Mouse (Mus musculus) layer of hippocampus, postnatal 10 days (tissue): ENCODE data around the gene Olfr788. TPM values are rescaled to one million over a fixed set of nuclear protein-coding genes. Genes with fewer than 3 reads are reported as not detected.

ENCODE experiments used
- DNase-seq, 2 experiments: peaks; one replicate each; pipeline ENCODE4 v3.0.0; 2021; ENCODE audit warnings: low spot score in 2 of 2
- long read RNA-seq: library from polyadenylated mRNA; stranded (forward); transcript quantifications from one replicate; pipeline ENCODE4 v2.0.0, GENCODE M21; 2023
- total RNA-seq, 2 experiments: library from RNA; stranded (reverse); gene quantifications; 2 replicates each; pipeline ENCODE4 v1.2.3; 2021

Olfr788 gene
- total RNA-seq: not detected
- long read RNA-seq: 0 reads

GRCm38 (mm10) chr10:129470698-129471097 is at the start of gene Olfr788:
Gene Olfr788 (plus strand): TSS chr10:129470998.
- DNase-seq: no peak

DNA sequence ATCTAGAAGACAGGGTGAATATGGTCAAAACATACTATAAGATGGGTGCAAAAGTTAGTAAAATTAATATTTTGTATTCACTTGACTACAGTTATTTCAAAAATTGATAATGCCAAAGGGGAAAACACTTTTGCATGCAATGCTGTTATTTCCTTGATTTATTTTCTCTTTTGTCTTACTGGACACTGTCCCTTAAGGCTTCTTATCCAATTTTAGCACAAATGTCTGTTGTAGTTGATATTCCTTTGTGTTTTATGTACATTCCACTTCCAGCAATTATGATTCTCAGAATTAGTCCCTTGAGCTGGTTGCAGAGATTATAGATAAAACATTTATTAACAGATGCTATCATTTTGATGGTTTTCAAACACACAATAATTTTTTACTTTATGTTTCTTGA is 43.8 kb upstream of the Olfr788 start, which contains the start of gene Olfr786:
Gene Olfr786, plus strand, starts transcription at position 301 of the 400 bp plus-strand sequence.
- no peak for DNase-seq

DNA sequence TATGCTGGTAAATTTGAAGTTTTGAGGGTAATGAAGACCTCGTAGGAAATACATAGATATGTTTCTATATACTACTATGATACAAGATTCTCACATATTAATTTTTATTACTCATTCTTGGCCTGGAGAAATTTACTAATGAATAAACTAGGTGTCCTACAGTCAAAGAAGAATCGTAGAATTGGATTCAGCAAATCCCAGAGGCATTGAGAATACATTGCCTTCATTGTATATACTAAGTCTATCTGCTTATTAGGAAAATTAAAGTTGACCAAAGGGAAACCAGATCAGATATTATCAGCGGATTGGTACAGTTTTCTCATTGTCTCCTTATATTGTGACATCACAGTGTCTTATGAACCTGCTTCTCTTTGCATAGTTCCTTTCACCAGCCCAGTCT is 9.2 kb upstream of the Olfr788 start, which contains the start of gene Olfr787:
Gene Olfr787, plus strand, starts transcription at position 301 of the 400 bp plus-strand sequence.
- DNase-seq: no peak

DNA sequence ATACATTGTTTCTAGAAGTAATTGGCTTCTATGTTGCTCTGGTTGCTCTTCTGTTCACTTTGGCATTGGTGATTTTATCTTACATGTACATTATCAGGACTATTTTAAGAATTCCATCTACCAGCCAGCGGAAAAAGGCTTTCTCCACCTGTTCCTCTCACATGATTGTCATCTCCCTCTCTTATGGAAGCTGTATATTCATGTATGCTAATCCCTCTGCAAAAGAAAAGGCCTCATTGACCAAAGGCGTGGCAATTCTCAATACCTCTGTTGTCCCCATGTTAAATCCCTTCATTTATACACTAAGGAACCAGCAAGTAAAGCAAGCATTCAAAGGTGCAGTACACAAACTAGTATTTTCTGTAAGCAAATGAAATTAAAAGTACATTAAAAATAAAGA is 2.5 kb downstream of the Olfr788 start:
- no peak for DNase-seq

DNA sequence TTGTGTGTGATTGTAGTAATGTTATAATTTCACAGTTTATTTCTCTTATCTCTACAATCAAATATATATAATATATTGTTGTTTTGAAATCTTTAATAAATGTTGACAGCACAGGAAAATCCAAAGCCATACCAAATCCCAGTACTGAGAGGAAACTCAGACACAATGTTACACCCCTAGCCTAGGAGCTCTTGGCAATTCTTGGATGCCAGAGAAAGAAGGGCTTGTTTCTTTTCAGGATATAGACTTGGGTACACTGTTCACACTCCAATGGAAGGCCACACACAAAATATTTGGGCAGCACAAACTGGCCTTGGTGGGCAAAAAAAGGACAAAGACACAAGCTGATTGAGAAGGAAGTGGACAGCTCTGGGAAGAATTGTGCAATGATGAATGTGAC is 2.9 kb downstream of the Olfr788 start:
- no peak for DNase-seq

DNA sequence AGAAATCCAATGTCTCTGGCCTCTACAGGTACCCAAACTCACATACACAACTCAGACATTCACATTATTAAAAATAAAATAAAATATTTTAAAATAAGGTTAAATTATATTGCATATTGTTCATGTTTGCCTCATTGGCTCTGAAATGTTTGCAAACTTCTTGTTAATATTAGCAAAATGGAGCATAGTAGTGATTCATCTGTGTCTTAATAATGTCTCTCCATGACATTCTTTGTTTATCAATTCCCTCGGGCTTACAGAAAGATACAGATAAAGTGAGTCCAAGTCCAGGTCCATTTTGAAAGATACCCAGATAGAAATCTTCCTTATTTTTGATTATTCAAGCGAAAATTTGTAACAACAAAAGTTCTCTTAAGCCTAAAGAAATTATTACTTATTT is 13.7 kb downstream of the Olfr788 start, which contains the start of gene Olfr789:
Gene Olfr789, plus strand, starts transcription at position 301 of the 400 bp plus-strand sequence.
- no peak for DNase-seq

GRCm38 (mm10) chr10:129490101-129490500 is 19.3 kb downstream of the Olfr788 start:
- DNase-seq: no peak

- no peak for DNase-seq
Measured at GRCm38 (mm10) chr10:129498192-129498591, 27.4 kb downstream of the Olfr788 start, which contains the start of gene Olfr790. Gene Olfr790 (plus strand): TSS chr10:129498492.

- no peak for DNase-seq
Measured at GRCm38 (mm10) chr10:129521492-129521891, 50.7 kb downstream of the Olfr788 start, which contains the start of gene Olfr791. Gene Olfr791 (plus strand): TSS chr10:129521792.

Other genes with a start within 250 kb of the Olfr788 start
- not detected for gene Olfr774, start 234.8 kb upstream of the Olfr788 start, total RNA-seq
- not detected for gene Olfr775, start 222.6 kb upstream of the Olfr788 start, total RNA-seq
- gene Olfr776, start 211.9 kb upstream of the Olfr788 start, total RNA-seq: not detected
- gene Olfr777, start 199.5 kb upstream of the Olfr788 start, total RNA-seq: not detected
- not detected for gene Olfr780, start 152.9 kb upstream of the Olfr788 start, total RNA-seq
- not detected for gene Olfr781, start 142.1 kb upstream of the Olfr788 start, total RNA-seq
- not detected for gene Olfr782, start 122.1 kb upstream of the Olfr788 start, total RNA-seq
- under 1 TPM in 1 of 2 experiments, not detected in 1; 0.18 TPM for gene Olfr784, start 86.9 kb upstream of the Olfr788 start, total RNA-seq
- not detected for gene Olfr785, start 65.6 kb upstream of the Olfr788 start, total RNA-seq
- not detected for gene Olfr786, start 43.7 kb upstream of the Olfr788 start, total RNA-seq
- not detected for gene Olfr787, start 9.1 kb upstream of the Olfr788 start, total RNA-seq
- gene Olfr789, start 13.8 kb downstream of the Olfr788 start, total RNA-seq: not detected
- not detected for gene Olfr790, start 27.5 kb downstream of the Olfr788 start, total RNA-seq
- gene Olfr791, start 50.8 kb downstream of the Olfr788 start, total RNA-seq: not detected
- not detected for gene Olfr792, start 68.2 kb downstream of the Olfr788 start, total RNA-seq
- gene Olfr794, start 96.7 kb downstream of the Olfr788 start, total RNA-seq: not detected
- not detected for gene Olfr796, start 141.6 kb downstream of the Olfr788 start, total RNA-seq
- gene Olfr798, start 156.9 kb downstream of the Olfr788 start, total RNA-seq: not detected
- gene Olfr799, start 166.5 kb downstream of the Olfr788 start, total RNA-seq: not detected
- gene Olfr800, start 186.7 kb downstream of the Olfr788 start, total RNA-seq: not detected
- gene Olfr801, start 202.9 kb downstream of the Olfr788 start, total RNA-seq: not detected
- gene Olfr802, start 217.2 kb downstream of the Olfr788 start, total RNA-seq: under 1 TPM; 0.09 TPM
- gene Olfr803, start 223.3 kb downstream of the Olfr788 start, total RNA-seq: not detected
- not detected for gene Olfr804, start 232.2 kb downstream of the Olfr788 start, total RNA-seq